Mouse (Mus musculus) kidney, embryonic 16.5 days (tissue): ENCODE data around the gene Gm6614. TPM values are rescaled to one million over a fixed set of nuclear protein-coding genes. Genes with fewer than 3 reads are reported as not detected.
"Not testable (repeated sequence)": the region's sequence is repeated elsewhere in the genome, so short reads cannot be mapped to it uniquely, and the experiment has no call there.

Experiments used
- ATAC-seq: fragments of 200-750 bp; cut with Nextera tagmentation; 2 replicates; pipeline ENCODE4 v1.8.0; 2017; ENCODE audit warnings: moderate TSS enrichment; ENCODE audit not compliant: low FRiP score, low TSS enrichment
- H3K27ac ChIP-seq: fragments of 300-500 bp; sonication (generic); 2 replicates; pipeline ENCODE4 v1.5.1; 2014; ENCODE audit warnings: low read length
- H3K27me3 ChIP-seq: fragments of 300-500 bp; sonication (generic); 2 replicates; pipeline ENCODE4 v1.6.1; 2014; ENCODE audit warnings: low read length, control low read depth, mixed read lengths; ENCODE audit not compliant: insufficient read depth
- H3K36me3 ChIP-seq: fragments of 300-500 bp; sonication (generic); 2 replicates; pipeline ENCODE4 v1.6.1; 2014; ENCODE audit warnings: low read length, control low read depth, mixed read lengths; ENCODE audit not compliant: insufficient read depth
- H3K4me1 ChIP-seq: fragments of 300-500 bp; sonication (generic); 2 replicates; pipeline ENCODE4 v1.6.1; 2014; ENCODE audit warnings: low read length, control low read depth, mixed read lengths; ENCODE audit not compliant: insufficient read depth
- H3K4me2 ChIP-seq: fragments of 300-500 bp; sonication (generic); replicated peaks from 2 replicates; pipeline ENCODE4 v1.6.1; 2014; ENCODE audit warnings: low read depth, low read length
- H3K4me3 ChIP-seq: fragments of 300-500 bp; sonication (generic); 2 replicates; pipeline ENCODE4 v1.5.1; 2014; ENCODE audit warnings: mild to moderate bottlenecking, low read length
- H3K9ac ChIP-seq: fragments of 300-500 bp; sonication (generic); replicated peaks from 2 replicates; pipeline ENCODE4 v1.6.1; 2014; ENCODE audit warnings: low read length
- H3K9me3 ChIP-seq: fragments of 300-500 bp; sonication (generic); 2 replicates; pipeline ENCODE4 v1.6.1; 2016; ENCODE audit warnings: low read length, control low read depth
- WGBS: fragments of 180-500 bp; shearing (Covaris S2); extraction: QIAGEN DNeasy Blood & Tissue Kit; methylation state at CpG from one replicate; pipeline ENCODE4 v1.1.7; 2014; 5-methylcytosine and 5-hydroxymethylcytosine counted together
- polyA plus RNA-seq: library from polyadenylated mRNA; unstranded; fragments of >200 nt; fragmentation: Nextera tagmentation; extraction: Ambion mirVana; gene quantifications from 2 replicates; pipeline ENCODE4 v1.2.1, GENCODE M21; 2015

Gm6614 gene
- not detected in 2 replicates for polyA plus RNA-seq

DNA sequence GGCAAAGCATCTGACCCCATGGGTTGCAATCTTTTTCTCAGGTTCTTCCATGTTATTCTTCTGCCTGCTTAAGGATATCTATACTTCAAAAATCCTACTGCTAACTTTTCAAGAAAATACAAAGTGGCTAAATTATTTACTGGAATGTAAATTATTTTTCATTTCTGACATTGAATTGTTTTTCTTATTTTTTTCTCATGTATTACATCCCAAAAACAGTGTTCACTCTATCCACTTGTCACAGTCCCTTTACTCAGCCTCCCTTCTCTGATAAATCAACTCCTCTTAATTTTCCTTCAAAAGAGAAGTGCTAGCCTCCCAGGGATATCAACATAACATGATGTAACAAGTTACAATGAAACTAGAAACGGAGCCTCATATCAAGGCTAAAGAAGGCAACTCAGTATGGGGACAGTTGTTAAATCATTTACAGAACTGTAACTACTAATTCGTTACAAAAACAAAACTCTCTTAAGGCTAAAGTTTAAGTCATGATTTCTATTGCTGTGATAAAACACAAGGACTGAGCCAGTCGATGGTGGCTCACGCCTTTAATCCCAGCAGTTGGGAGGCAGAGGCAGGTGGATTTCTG is at the start of gene Gm6614:
Gm6614 (minus strand) TSS at position 51 of the 592 bp plus-strand sequence.
- no peak within 1 kb of the TSS for H3K9ac ChIP-seq
- no peaks in the 10 kb centered on the region for H3K36me3 ChIP-seq
- H3K4me1 ChIP-seq: no peaks in the 10 kb centered on the region
- 74% methylated on average over 4 of the region's 4 CpGs for WGBS
- H3K27me3 ChIP-seq: no peaks in the 10 kb centered on the region
- H3K4me2 ChIP-seq: no peak within 1 kb of the TSS
- no peak within 1 kb of the TSS for H3K27ac ChIP-seq
- no peaks in the 10 kb centered on the region for H3K9me3 ChIP-seq
- ATAC-seq: no peak
- no peak within 1 kb of the TSS for H3K4me3 ChIP-seq

DNA sequence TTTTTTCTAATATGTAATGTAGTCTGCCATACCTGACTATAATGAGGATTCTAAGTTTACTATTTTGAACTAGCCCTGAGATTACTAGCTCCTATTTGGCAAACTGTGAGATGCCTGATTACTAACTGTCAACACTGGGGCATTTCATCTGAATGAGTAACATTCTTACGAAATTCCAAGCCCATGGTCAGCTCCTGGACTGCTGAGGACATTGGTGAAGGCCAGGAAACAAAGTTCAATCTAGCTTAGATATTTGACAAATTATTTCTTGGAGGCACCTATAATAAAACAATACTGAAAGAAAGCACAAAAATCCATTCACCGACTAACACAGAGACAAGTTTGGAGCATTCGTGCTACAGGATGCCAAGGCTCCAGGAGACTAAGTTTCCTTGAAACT is 47.1 kb upstream of the Gm6614 start:
- H3K4me3 ChIP-seq, H3K9ac ChIP-seq, H3K27ac ChIP-seq, H3K4me2 ChIP-seq, H3K4me1 ChIP-seq, H3K9me3 ChIP-seq, H3K27me3 ChIP-seq, H3K36me3 ChIP-seq, ATAC-seq: not testable (repeated sequence)
- 90% methylated on average over 3 of the region's 3 CpGs for WGBS

DNA sequence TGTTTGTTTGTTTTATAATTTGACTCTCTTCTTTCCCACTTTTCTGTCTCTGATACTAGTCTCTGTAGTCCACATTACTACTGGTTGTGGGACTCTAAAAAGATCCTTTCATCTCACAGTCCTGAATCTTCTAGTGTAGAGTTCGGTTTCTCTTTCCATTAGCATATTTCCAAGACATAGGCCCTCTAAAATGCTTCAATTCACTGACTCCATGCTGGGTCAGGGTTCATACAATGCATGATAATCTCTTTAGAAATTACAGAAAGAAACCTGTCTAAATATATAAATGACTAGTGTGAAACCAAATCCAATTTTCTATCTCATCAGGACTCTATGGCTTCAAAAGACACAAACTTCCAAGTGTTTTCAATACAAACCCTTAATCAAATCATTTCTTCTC is 36.5 kb upstream of the Gm6614 start:
- Histone ChIP-seq H3K27me3 (no peaks in the 10 kb centered on the region), H3K9me3 (peaks cover 4% of the 10 kb centered on the region; the same call in 1 of the 2 replicates), H3K27ac (no peak overlapping the region), H3K4me2 (no peak overlapping the region), H3K36me3 (no peaks in the 10 kb centered on the region), H3K9ac (no peak overlapping the region), H3K4me3 (no peak overlapping the region), H3K4me1 (no peaks in the 10 kb centered on the region)
- WGBS: 82% methylated on average over 1 of the region's 1 CpGs
- ATAC-seq: no peak

DNA sequence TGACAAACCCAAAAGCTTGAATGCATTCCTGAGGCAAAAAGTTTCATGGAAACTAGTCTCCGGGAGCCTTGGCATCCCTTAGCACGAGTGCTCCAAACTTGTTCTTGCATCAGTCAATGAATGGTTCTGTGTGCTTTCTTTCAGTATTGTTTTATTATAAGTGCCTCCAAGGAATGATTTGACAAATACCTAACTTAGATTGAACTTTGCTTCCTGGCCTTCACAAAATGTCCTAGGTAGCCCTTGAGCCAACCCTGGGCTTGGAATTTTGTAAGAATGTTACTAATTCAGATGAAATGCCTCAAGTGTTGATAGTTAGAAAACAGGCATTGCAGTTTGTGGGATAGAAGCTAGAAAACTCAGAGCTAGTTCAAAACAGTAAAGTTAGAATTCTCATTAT is 34.5 kb upstream of the Gm6614 start:
- 94% methylated on average over 2 of the region's 2 CpGs for whole genome bisulfite sequencing

DNA sequence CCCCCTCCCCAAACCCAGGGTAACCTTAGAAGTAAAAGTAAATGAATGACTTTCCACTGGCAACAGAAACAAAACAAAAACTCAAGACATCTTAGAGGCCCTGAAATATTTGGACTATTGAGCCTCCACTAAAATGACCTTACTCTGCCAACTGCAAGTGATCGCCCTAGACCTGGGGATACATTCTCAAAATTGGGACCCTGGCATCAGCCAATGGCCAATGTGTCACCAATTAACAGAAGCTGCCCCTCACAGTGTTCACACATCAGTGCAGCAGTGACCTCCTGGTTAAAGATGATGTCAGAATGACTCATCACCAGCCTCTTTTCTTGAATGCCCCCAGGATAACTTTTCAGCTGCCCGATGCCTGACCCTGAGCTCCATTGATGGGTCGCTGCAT is 30.7 kb upstream of the Gm6614 start:
- Histone ChIP-seq H3K4me1 (no peaks in the 10 kb centered on the region), H3K36me3 (no peaks in the 10 kb centered on the region), H3K9me3 (peaks cover 4% of the 10 kb centered on the region; the same call in 1 of the 2 replicates), H3K4me2 (no peak overlapping the region), H3K4me3 (no peak overlapping the region), H3K27me3 (no peaks in the 10 kb centered on the region), H3K27ac (no peak overlapping the region), H3K9ac (no peak overlapping the region)
- 86% methylated on average over 3 of the region's 3 CpGs for WGBS
- ATAC-seq: no peak

More for the DNA sequence above, 34.5 kb upstream of the Gm6614 start:
- no peak overlapping the region for H3K4me2 ChIP-seq
- H3K36me3 ChIP-seq: no peaks in the 10 kb centered on the region
- H3K4me1 ChIP-seq: no peaks in the 10 kb centered on the region
- ATAC-seq: no peak
- H3K9ac ChIP-seq: no peak overlapping the region
- H3K27me3 ChIP-seq: no peaks in the 10 kb centered on the region
- H3K27ac ChIP-seq: no peak overlapping the region
- H3K4me3 ChIP-seq: no peak overlapping the region
- peaks cover 4% of the 10 kb centered on the region; the same call in 1 of the 2 replicates for H3K9me3 ChIP-seq

DNA sequence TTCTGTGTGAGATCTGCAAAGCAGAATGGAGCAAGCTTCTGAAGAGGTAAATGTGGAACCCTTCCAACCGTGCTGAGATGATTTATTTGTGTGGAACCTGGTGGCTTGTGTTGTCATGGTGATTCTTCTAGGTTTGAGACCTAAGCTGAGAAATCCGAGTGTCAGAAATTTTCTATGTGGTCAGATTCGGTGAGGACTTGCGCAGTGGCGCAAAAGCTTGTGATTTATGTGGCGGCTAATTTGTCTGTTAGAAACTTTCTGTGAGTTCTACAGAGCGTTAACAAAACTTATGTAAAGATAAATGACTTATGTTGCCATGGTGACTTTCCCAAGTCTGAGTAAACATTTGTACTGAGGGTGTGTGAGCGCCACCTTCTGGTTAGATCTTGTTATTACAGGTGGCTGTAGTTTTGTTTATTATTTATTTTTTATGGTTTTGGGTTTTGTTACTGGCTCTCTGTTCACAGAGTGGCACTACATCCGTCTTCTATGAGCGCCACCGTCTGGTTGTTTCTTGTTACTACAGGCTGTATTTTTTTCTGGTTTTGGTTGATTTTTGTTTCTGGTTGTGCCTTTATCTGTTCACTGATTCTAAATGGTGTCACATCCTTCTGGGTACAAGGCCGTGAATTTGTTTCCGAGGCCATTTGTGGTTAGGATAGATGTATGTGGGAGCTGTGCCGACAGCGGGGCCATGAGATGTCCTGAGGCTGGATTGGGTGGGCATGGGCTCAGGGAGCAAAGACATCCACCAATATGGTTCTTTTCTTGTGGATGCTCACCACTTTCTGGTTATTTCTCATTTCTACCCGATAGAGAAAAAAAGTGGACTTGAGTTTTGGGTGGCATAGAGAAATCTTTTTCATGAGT is 29.3 kb upstream of the Gm6614 start:
- H3K4me2 ChIP-seq: no peak overlapping the region

DNA sequence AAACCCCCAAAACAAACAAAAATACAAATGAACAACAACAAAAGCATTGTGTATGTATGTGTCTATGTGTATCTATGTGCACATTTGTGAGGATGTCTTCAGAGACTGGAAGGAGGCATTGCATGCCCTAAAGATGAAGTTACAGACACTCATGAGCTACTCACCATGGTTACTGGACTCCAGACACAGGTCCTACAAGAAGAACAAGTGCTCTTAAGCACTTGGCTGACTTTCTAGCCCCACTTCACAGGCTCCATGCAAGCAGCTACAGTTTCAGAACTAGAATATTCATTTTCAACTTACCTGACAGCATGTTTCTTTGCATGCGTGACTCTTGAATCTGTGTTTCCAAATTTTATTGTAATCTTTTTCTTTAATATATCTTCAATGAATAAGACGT is 24.6 kb upstream of the Gm6614 start:
- Histone ChIP-seq H3K4me2 (no peak overlapping the region), H3K36me3 (no peaks in the 10 kb centered on the region), H3K9me3 (no peaks in the 10 kb centered on the region), H3K4me3 (no peak overlapping the region), H3K27me3 (no peaks in the 10 kb centered on the region), H3K9ac (no peak overlapping the region), H3K27ac (no peak overlapping the region), H3K4me1 (no peaks in the 10 kb centered on the region)
- WGBS: 78% methylated on average over 2 of the region's 2 CpGs
- ATAC-seq: no peak

More for the DNA sequence above, 29.3 kb upstream of the Gm6614 start:
- H3K4me3 ChIP-seq: no peak overlapping the region
- no peaks in the 10 kb centered on the region for H3K4me1 ChIP-seq
- no peaks in the 10 kb centered on the region for H3K27me3 ChIP-seq
- H3K27ac ChIP-seq: 0 out of 2 replicates have a peak overlapping the region, but pooled peaks have one; percentile 32
- H3K9me3 ChIP-seq: no peaks in the 10 kb centered on the region
- 36% methylated on average over 16 of the region's 16 CpGs for WGBS
- no peaks in the 10 kb centered on the region for H3K36me3 ChIP-seq
- peak; percentile 74 for ATAC-seq
- H3K9ac ChIP-seq: no peak overlapping the region

DNA sequence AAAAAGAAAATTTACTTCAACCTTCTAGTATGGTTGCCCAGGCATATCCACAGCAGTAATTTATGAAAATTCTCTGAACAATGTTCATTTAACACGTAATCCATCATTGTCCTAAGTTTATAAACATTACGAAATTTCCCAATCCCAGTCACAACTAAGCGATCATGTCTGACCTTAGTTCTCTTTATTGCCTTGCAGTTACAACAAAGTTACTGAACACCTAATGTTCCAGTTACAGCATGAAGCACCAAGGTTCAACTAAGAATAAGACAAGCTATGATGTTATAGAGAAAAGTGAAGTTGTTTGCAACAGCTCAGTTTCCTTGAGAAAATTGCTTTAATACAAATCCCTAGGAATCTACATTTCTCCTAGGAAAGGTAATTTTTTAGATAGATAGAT is 10.5 kb upstream of the Gm6614 start:
- no peak for ATAC-seq
- no peak overlapping the region for H3K9ac ChIP-seq
- H3K9me3 ChIP-seq: no peaks in the 10 kb centered on the region
- H3K36me3 ChIP-seq: no peaks in the 10 kb centered on the region
- no peaks in the 10 kb centered on the region for H3K4me1 ChIP-seq
- WGBS: 86% methylated on average over 3 of the region's 3 CpGs
- no peak overlapping the region for H3K4me2 ChIP-seq
- no peak overlapping the region for H3K27ac ChIP-seq
- H3K4me3 ChIP-seq: no peak overlapping the region
- H3K27me3 ChIP-seq: no peaks in the 10 kb centered on the region

DNA sequence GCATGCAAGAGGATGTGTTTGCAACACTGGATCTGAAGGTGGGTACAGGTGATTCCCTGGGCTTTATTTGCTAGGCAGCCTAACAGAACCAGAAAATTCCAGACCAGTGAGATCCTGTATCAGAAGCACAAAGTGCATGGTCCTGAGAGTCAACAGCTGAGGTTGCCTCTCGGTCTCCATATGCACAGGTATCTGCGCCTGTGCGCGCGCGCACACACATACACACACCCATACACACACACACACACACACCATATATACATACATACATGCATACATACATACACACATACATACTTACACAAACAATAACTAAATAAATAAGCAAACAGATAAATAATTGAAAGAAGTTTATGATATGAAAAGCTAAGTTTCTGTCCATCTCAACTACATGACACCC is 24.4 kb downstream of the Gm6614 start:
- Histone ChIP-seq H3K9me3 (no peaks in the 10 kb centered on the region), H3K4me1 (no peaks in the 10 kb centered on the region), H3K4me3 (no peak overlapping the region), H3K36me3 (no peaks in the 10 kb centered on the region), H3K9ac (no peak overlapping the region), H3K4me2 (no peak overlapping the region), H3K27ac (no peak overlapping the region), H3K27me3 (no peaks in the 10 kb centered on the region)
- WGBS: 96% methylated on average over 6 of the region's 6 CpGs
- no peak for ATAC-seq

DNA sequence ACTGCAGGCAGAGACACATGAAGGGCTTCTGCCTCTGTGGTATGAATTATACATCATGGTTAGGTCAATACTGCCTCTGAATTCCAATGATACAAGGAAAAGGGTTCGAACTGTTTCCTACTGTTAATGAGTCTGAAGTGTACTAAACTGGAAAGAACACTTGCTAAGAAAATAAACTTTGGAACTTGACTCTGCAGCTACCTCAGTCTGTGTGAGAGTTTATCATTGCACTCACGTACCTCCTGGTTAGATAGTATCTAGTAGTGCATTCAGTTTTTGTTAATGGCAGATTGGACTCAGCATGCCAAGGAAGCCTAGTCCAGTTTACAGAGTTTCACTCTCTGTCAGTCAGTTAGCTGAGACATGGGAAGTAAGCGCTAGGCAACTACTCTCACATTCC is 26.6 kb downstream of the Gm6614 start:
- H3K4me2 ChIP-seq: no peak overlapping the region
- H3K4me3 ChIP-seq: no peak overlapping the region
- ATAC-seq: peak; percentile 87
- no peaks in the 10 kb centered on the region for H3K36me3 ChIP-seq
- no peaks in the 10 kb centered on the region for H3K9me3 ChIP-seq
- no peaks in the 10 kb centered on the region for H3K4me1 ChIP-seq
- no peak overlapping the region for H3K27ac ChIP-seq
- 53% methylated on average over 3 of the region's 3 CpGs for WGBS
- no peak overlapping the region for H3K9ac ChIP-seq
- H3K27me3 ChIP-seq: no peaks in the 10 kb centered on the region
